Mouse (Mus musculus) cerebellum, adult 2 months (tissue): ENCODE measurements around the gene Atp1a4.

Experiments
- CTCF ChIP-seq: fragments of 200-500 bp; IDR thresholded peaks from 2 replicates; pipeline ENCODE4 v1.5.1; 2011; ENCODE audit warnings: low read depth, mild to moderate bottlenecking, control low read depth, low read length, moderate library complexity, borderline replicate concordance; ENCODE audit not compliant: insufficient read depth
- POLR2A ChIP-seq: fragments of 200-500 bp; IDR thresholded peaks from 2 replicates; pipeline ENCODE4 v1.6.1; 2011; ENCODE audit warnings: low read length, control low read depth, borderline replicate concordance; ENCODE audit not compliant: insufficient read depth

- TF ChIP-seq POLR2A, result no peak
- no peak for TF ChIP-seq CTCF
Measured at GRCm38 (mm10) chr1:172204033-172204813, 54.0 kb downstream of the Atp1a4 start.
